Mouse (Mus musculus) frontal cortex, adult (tissue): Measurements from ENCODE around the gene Aurka.
A peak's percentile ranks its signal among the peaks of the same experiment; 100 is the strongest.

Experiments
- ATAC-seq: cut with Nextera tagmentation; 2 replicates; pipeline ENCODE4 v1.9.2; 2017; ENCODE audit warnings: mild to moderate bottlenecking, moderate library complexity, mixed read lengths; ENCODE audit not compliant: low TSS enrichment

Aurka gene

GRCm38 (mm10) chr2:172370411-172371223 is at the start of gene Aurka, which contains the start of gene Cstf1:
Aurka (minus strand) TSS chr2:172370535.
Cstf1 (plus strand) TSS chr2:172370681.
- ATAC-seq, result peak; percentile 100

GRCm38 (mm10) chr2:172418208-172418607 is 47.9 kb upstream of the Aurka start:
- ATAC-seq, result no peak

- ATAC-seq, result no peak
These were observed 46.5 kb upstream of the Aurka start for GRCm38 (mm10) chr2:172416876-172417275.

GRCm38 (mm10) chr2:172416218-172416617 is 45.9 kb upstream of the Aurka start:
- no peak for ATAC-seq

GRCm38 (mm10) chr2:172413894-172414293 is 43.6 kb upstream of the Aurka start:
- ATAC-seq, result no peak

GRCm38 (mm10) chr2:172413273-172413672 is 42.9 kb upstream of the Aurka start:
- ATAC-seq, result no peak

- 0 out of 2 replicates have a peak, but pooled peaks have one; percentile 52 for ATAC-seq
These were observed 42.1 kb upstream of the Aurka start for GRCm38 (mm10) chr2:172412454-172412853.

- ATAC-seq, result no peak; the same call in 1 of the 2 replicates
These were observed 40.8 kb upstream of the Aurka start for GRCm38 (mm10) chr2:172411091-172411490.

GRCm38 (mm10) chr2:172410686-172411085 is 40.4 kb upstream of the Aurka start:
- ATAC-seq, result no peak

GRCm38 (mm10) chr2:172407499-172407898 is 37.2 kb upstream of the Aurka start:
- ATAC-seq, result no peak

GRCm38 (mm10) chr2:172406173-172406572 is 35.8 kb upstream of the Aurka start:
- no peak for ATAC-seq

GRCm38 (mm10) chr2:172405011-172405410 is 34.7 kb upstream of the Aurka start:
- no peak for ATAC-seq

- ATAC-seq, result no peak
These were observed 33.9 kb upstream of the Aurka start for GRCm38 (mm10) chr2:172404239-172404638.

- no peak for ATAC-seq
These were observed 30.9 kb upstream of the Aurka start for GRCm38 (mm10) chr2:172401116-172401825.

GRCm38 (mm10) chr2:172399901-172400300 is 29.6 kb upstream of the Aurka start:
- no peak for ATAC-seq

- no peak for ATAC-seq
These were observed 25.6 kb upstream of the Aurka start for GRCm38 (mm10) chr2:172395961-172396360.

- no peak for ATAC-seq
These were observed 24.3 kb upstream of the Aurka start for GRCm38 (mm10) chr2:172394671-172395070.

GRCm38 (mm10) chr2:172394052-172394392 is 23.7 kb upstream of the Aurka start:
- ATAC-seq, result no peak

GRCm38 (mm10) chr2:172393391-172394051 is 23.2 kb upstream of the Aurka start, which contains the start of gene Cass4:
Cass4 (plus strand) TSS chr2:172393794.
- no peak for ATAC-seq

- ATAC-seq, result peak; percentile 98
These were observed 21.7 kb upstream of the Aurka start for GRCm38 (mm10) chr2:172392041-172392521.

GRCm38 (mm10) chr2:172390341-172390740 is 20.0 kb upstream of the Aurka start:
- no peak for ATAC-seq

- no peak for ATAC-seq
These were observed 14.4 kb upstream of the Aurka start for GRCm38 (mm10) chr2:172384715-172385114.
